Mouse (Mus musculus): ENCODE data around the gene Lrmp.

DNA sequence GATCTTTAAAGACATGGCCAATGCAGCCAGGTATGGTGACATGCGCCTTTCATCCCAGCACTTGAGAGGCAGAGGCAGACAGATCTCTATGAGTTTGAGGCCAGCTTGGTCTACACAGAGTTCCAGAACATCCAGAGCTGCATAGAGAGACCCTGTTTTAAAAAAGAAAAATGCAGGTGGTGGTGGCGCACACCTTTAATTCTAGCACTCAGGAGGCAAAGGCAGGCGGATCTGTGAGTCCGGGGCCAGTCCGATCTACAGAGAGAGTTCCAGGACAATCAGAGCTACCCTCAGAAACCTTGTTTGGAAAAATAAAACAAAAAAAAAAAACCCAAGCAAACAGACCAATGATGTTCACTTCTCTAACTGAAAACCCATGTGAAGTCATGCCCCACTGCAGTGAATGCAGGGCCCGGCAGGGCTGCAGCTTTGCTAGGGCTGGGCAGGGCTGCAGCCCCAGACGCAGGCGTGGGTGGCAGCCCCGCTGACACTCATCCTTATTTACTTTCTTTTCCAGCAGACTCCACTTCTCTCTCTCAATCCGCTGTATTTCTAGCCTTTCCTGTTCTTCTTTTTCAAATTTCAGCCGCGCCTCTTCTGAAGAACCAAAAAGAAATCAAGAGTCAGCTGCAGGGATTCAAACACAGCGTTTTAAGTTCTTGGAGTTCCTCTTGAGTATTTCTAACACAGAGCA lies 87.1 kb downstream of the Lrmp start:
- no peak for TF ChIP-seq TCF3 (IDR thresholded peaks at IDR 0.05; ENCODE audit: insufficient read length, low read depth)
- no peak for TF ChIP-seq CEBPB (IDR thresholded peaks at IDR 0.05; ENCODE audit: insufficient read depth, poor library complexity, severe bottlenecking)
- TF ChIP-seq MYOG (IDR thresholded peaks at IDR 0.05; ENCODE audit: control insufficient read depth in 1 of 3, insufficient read depth in 1 of 3, insufficient read length in 2 of 3, low read depth in 2 of 3) = no peak
- no peak for TF ChIP-seq POLR2A (IDR thresholded peaks at IDR 0.05; ENCODE audit: insufficient read length, low read depth)
- no peak for TF ChIP-seq USF1 (IDR thresholded peaks at IDR 0.05; ENCODE audit: low read depth)
- TF ChIP-seq TCF12 (IDR thresholded peaks at IDR 0.05; ENCODE audit: insufficient read depth, poor library complexity, severe bottlenecking) = no peak
